Mouse (Mus musculus) T-helper 17 cell (primary cell): Measurements from ENCODE around the gene Large2.

ENCODE experiments used
- in situ Hi-C, 2 experiments: fragments of 300-600 bp; cut with MboI, MseI; formaldehyde crosslinking; loops; 1 replicate in 1 of 2; 2 replicates in 1 of 2; pipeline ENCODE4 v1.15.1; 2025; ENCODE audit warnings: high pct_unique_total_duplicates in 2 of 2

The Large2 gene

DNA sequence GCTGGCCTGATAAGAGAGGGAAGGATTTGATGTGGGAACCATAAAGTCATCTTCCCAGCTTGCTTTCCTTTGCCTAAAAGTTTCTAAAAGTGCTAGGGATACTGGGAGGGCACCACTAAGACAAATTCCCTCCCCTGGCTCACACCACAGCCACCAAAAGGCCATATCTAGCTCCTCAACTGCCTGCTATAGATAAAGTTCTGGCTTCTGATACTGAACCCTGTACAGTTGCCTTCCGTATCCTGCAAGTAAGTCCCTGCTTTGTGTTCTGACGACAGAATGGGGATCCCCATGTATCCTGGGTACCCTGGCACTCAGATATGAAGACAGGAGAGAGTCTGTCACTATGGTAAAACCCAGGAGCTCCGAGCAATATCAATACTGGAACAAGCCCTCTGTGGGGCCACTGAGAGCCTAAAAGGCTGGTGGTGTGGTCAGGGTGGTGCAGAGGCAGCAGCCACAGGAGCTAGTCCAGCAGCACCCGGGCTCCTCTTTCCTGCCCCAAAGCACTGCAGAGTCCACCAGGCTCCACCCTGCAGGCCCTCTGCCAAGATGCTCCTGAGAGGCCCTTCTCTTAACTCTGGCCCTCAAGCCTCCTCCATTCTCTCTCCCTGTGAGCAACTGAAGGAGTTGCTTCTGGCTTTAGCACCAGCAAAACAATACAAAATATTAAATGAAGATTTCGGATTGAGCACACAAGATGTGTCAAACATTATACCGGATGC lies 15.7 kb upstream of the Large2 start:
- in situ Hi-C loops: no loop called here

DNA sequence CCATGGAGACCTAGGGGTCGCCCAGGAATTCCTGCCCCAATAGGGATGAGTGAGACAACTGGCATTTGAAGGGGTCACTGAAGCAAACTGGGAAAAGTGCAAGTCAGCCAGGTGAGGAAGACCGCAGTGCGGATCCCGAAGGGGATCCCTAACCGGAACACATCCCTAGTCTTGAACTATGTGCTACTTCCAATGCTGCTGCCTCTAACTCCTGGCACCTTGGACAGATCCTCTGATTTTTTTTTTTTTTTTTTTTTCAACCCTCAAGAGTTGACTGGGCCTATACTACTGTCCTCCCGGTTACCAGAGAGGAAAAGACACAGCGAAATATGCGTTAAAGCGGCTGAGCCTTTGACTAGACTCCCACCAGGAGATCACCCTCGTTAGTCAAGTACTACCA lies 15.0 kb upstream of the Large2 start:
- in situ Hi-C loops: loop anchor here in 1 of 2 experiments (10.0 kb wide), 1 partner anchor 775 kb away; no protein-coding TSS in a partner anchor

DNA sequence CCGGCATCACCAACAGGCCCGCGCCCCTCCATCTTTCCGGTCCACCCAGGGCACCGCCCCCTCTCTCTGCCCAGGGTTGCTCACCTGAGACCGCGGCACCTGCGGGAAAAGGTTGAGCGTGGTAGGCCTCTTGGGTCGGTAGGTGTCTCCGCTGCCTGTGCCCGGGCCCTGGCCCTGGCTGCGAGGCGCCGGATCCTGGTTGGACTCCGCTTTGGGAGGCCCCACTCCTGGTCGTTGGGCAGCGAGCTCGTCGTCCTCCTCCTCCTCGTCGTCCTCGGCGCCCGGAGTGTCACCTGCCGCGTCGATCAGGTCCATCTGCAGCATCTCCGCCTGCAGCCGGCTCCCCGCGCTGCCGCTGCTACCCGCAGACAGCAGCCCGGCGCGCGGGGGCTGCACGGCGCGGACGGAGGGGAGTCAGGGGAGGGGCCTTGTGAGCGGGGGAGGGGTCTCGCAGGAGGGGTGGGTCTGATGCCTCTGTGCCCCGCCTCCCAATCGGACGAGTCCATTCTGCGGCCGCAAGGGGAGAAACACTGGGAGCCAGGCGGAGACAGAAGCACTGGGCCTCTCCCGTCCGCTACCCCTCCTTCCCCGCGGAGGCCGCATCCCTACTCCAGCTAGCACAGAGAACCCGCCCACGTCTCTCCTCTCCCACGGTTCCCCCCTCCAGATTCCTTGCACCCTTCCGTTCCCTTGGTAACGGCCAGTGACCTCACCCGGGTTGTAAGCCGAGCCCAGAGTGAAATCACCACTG lies 14.4 kb upstream of the Large2 start:
- in situ Hi-C loops: loop anchor here in 1 of 2 experiments (10.0 kb wide), 1 partner anchor 776 kb away; no protein-coding TSS in a partner anchor

DNA sequence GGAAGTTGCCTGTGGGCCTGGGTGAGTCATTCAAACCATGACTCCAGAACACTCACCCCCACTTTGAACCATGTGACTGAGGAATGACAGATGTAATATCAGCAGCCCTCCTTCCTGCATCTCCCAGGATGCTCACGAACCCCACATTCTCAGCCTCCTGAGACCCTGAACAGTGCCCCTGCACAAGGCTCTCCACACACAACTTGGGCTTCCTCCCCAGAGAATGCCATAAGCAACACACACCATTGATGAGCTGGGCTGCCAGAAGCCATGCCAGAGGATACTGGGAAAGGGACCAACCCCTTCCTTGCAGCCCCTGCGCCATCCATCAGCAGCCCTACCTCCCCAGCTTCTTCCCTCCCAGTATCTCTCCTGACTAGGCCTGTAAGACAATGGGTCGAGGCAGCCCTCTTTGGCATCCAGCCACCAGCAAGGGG lies 13.4 kb upstream of the Large2 start:
- in situ Hi-C loops: loop anchor here in 1 of 2 experiments (10.0 kb wide), 1 partner anchor 777 kb away; no protein-coding TSS in a partner anchor

DNA sequence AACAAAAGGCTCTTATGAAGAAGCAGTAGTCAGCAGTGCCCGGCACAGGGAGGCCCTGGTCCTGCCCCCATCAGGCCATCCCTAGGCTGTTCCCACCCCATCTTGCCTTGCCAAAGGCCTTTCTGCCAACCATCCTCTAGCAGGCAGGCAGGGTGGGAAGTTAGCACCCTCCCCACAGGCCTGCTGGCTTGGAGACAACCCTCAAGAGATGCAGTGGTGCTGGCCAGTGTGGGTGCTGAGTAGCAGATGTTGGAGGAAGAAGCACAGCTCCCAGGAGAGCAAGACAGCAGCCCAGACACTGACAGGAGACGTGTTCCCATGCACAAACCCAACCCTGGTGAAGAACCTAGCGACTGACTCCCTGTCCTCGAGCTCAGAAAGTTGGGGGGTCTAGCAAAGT lies 13.0 kb upstream of the Large2 start:
- in situ Hi-C loops: loop anchor here in 1 of 2 experiments (10.0 kb wide), 1 partner anchor 777 kb away; no protein-coding TSS in a partner anchor

DNA sequence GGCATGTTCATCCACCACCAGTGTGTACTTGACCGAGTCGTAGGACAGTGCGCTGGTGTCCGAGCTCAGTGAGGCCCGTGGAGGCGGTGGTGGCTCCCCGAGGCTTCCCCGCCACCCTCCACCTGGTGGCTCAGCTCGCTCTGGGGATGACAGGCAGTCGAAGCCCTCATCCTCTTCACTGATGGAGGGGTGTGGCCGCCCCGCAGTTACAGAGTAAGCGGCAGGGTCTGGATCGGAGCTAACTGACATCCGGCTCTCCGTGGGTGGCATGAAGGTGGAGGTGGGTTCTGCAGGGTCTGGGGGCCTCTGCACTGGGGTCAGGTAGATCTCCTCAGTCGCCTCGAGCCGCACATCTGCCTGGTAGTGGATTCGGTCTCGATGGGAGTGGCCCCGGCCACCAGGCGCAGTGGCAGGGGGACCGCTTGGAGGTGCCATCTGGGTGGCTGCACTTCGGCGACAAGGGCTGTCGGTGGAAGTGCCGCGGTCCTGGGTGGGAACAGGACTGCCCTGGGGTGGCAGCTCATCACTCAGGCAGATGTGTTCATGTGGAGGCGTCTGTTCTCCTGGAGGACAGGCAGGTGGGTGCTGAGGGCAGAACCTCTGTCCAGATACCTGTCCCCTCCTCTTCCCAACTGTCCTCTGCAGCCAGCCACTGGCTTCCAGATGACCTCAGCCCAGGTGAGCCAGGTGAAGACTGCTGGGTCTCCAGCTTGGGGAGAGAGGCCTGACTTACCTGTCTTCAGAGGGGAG lies 12.3 kb upstream of the Large2 start:
- in situ Hi-C loops: loop anchor here in 1 of 2 experiments (10.0 kb wide), 1 partner anchor 778 kb away; no protein-coding TSS in a partner anchor

DNA sequence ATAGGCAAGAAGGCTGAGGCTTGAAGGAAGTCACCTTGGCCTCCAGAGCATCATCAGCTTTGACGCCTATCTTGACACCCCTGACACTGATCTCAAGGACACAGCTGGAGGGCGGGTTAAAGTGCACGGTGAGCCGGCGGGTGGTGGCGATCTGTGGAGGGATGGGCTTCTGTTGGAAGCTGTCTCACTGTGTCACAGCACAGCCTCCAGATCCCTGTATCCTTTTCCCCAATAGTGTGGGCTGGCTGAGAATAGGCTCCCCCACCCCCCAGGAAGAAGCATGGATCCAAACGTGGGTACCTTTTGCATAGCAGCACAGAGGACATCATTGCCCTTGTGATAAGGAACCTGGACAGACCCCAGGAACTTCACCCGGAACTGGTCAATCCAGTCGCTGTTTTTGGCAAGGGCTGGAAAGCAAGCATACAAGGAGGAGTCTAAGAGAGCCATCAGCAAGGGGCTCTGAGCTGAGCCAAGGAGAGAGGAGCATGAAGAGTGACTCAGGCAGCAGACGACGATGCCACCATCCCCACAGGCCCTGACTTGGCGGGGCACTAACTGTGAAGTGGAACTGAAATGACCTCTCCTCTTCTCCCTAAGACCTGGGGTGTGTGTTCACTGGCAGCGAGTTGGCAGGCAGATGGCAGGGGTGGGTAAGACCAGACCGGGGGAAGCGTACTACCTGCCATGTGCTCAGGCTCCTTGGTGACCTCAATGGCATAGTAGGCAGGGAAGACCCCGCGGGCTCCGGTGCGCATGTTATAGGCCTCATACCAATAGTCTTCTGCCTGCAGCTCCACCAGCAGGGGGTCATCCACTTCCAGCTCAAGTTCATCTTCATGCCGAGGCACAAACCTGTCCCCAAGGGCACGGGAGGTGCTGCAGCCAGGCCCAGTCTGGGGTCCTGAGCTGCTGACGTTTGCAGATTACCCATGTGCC lies 10.7 kb upstream of the Large2 start:
- in situ Hi-C loops: loop anchor here in 1 of 2 experiments (10.0 kb wide), 1 partner anchor 779 kb away; no protein-coding TSS in a partner anchor

DNA sequence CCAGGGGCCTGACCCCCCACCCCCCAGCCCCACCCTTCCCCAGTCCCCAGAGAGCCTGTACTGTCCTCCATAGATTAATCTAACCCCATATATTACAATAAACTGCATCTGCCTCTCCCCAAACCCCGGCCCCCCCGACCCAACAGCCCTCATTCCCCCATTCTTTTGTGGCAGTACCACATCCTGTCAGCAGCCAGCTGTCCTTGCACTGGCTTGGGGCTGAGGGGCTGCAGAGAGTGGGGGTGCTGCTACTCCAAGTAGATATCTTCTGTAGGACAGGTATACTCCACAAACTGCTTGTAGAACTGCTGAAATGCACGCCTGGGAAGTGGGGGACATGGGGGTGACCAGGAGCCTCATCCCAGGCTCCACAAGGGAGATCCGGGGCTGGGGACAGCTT lies 9.4 kb upstream of the Large2 start:
- in situ Hi-C loops: loop anchor here in 1 of 2 experiments (10.0 kb wide), 1 partner anchor 781 kb away; no protein-coding TSS in a partner anchor

DNA sequence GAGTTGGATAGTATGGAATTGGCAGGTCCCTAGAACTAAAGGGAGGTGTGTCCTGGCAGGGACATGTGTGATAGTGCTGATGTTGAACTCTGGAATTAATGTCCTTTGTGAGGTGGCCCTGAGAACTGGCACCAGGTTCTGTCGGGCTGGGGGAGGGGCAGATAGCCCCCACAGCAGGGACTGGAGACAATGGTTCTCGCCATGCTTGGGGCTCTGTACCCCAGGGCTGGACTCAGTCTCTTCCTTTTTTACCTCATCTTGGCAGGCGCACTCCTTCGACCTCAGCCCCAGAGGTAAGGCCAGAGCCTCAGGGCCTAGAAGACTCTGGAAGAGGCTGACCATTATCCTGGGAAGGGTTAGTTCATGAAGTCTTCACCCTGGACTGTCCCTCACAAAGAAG lies 8.1 kb upstream of the Large2 start:
- in situ Hi-C loops: loop anchor here in 1 of 2 experiments (10.0 kb wide), 1 partner anchor 782 kb away; no protein-coding TSS in a partner anchor

DNA sequence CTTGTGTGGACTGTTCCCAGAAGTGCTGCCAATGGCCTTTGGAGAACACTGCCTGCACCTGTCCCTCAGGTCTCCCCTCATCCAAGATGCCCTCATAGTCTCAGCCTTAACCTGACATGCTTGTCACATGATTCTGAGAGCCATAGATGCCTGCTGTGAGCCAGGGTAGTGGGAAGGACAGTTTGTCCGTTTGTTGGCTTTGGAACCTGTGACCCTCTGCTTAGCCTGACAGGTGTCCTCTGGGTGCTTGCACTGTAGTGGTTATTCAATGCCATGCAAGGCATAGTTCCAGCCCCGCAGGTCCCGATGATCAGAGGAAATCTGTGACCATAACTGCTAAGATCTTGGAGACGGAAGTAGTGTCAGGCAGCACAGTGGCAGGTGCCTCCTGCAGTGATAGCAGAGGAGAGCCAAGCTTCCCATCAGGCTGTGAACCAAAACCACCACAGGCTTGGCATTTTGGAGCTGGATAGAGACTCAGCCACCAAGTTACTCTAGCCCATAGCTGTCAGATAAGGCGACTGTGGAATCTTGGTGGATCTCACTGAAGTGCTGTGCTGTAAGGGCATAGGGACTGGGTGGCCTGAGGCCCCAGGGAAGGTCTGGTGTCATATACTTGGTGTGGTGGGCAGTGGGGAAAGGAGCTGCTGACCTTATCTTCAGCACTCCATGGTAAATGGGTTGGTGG lies 7.4 kb upstream of the Large2 start, which contains the start of gene 1700029I15Rik:
TSS of gene 1700029I15Rik (plus strand) at position 638 of the 688 bp plus-strand sequence.
- in situ Hi-C loops: loop anchor here in 1 of 2 experiments (10.0 kb wide), 1 partner anchor 783 kb away; no protein-coding TSS in a partner anchor

DNA sequence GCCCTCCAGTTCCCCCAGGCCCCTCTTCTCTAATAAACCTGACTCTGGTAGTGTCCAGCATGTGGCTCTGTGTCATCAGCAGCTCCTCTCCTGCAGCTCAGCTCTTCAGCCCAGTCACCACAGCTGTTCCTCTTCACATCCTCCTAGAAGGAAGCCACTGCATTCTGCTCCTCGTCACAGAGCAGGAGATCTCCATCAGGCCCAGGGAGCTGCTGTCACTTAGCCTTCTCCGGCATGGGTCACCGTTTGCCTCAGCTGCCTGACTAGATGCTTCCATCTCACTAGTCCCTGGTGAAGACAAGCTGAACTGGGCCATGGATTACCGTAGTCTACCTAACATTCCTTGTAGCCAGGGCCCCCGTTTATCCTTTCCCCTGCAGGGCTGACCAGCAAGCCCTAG lies 6.5 kb upstream of the Large2 start:
- in situ Hi-C loops: loop anchor here in 1 of 2 experiments (10.0 kb wide), 1 partner anchor 784 kb away; no protein-coding TSS in a partner anchor

DNA sequence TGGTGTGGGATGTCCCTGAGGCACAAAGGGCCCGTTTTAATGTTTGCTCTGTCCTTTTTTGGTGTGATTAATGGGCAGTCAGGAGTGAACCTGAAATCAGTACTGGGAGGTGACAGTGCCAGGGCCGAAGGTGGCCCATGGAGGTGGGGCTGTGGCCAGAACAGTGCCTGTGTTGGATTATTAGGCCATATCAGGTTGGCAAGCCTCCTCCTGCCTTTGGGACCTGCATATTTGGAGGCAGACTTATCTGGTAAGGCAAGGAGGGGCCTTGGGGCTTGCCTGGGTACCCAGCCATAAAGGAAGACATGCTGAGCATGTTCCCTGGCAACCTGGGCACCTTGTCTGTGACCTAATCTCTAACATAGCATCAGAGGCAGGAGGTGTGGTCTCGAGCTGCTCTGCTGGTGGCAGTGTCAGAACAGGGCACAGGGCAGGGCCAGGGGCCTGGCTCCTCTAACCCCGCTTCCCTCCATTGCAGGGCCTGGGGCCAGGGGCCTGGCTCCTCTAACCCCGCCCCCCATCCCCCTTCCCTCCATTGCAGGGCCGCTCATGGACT lies 5.9 kb upstream of the Large2 start:
- in situ Hi-C loops: loop anchor here in 1 of 2 experiments (10.0 kb wide), 1 partner anchor 784 kb away; no protein-coding TSS in a partner anchor

DNA sequence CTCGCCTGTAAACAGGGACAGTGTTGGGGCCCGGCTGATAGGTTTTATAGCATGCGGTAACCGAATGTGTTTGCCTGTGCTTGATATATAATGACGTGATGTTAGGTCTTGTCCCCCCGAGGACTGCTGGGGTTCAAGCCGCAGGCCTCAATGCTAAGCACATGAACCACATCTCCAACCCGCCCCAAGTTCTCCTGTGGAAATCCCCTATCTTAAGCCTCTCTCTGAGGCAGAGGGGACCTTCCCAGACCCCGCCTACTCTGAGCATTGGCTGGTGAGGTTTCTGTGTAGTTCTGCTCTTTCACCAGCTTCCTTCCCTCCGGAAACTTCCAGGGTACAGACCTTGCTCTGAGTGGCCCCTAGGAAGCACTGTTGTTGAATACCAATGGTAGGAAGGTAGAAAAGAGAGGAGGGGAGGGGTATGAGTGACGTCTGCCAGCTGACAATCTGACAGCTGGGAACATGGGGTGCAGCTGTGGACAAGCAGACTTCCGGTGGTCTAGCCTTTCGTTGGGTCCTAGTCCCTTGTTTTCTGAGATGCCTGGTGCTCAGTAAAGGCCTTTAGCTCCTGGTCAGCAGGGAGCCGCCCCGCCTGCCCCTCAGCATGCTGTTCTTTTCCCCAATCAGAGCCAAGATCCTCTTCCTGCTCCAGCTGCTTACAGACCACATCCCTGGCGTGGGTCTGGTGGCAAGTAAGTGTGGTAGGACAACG lies 5.3 kb upstream of the Large2 start:
- in situ Hi-C loops: loop anchor here (10.0 kb wide), 2 partner anchors 55 to 785 kb away; partner anchors contain the start of gene Cry2 (in 1 of the 2)

DNA sequence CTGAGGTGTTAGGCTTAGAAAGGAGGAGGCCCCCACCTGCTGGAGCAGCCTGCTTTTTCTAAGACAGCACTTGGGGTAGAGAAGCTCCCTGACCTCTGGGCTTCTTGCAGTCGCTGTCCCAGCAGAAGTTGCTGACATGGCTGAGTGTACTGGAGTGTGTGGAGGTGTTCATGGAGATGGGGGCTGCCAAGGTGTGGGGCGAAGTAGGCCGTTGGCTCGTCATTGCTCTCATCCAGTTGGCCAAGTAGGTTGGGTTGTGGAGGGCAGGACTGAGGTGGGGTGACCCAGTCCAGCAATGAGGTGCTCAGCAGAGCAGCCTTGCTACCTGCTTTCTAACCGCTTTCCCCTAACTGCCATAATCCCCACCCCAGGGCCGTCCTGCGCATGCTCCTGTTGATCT lies 2.7 kb upstream of the Large2 start:
- in situ Hi-C loops: loop anchor here in 1 of 2 experiments (10.0 kb wide), 1 partner anchor 57 kb away; the partner anchor contains the start of gene Cry2

DNA sequence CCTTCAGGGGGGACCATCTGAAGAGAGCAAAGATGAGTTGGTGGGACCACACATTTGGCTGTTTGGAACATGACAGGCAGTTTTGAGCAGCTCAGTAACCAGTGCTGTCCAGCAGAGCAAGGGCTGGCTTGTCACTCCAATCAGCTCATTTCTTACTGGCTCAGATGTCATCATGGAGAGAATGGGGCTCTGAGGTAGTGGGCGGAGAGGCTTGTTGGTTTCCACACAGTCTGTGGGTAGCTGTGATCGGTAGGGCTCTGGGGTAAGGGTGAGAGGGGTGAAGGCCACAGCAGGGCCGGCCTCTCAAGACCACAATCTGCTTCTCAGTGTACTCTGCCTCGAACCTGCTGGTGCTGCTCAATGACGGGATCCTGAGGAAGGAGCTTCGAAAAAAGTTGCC lies 1.6 kb upstream of the Large2 start:
- in situ Hi-C loops: loop anchor here in 1 of 2 experiments (10.0 kb wide), 1 partner anchor 59 kb away; the partner anchor contains the start of gene Cry2

DNA sequence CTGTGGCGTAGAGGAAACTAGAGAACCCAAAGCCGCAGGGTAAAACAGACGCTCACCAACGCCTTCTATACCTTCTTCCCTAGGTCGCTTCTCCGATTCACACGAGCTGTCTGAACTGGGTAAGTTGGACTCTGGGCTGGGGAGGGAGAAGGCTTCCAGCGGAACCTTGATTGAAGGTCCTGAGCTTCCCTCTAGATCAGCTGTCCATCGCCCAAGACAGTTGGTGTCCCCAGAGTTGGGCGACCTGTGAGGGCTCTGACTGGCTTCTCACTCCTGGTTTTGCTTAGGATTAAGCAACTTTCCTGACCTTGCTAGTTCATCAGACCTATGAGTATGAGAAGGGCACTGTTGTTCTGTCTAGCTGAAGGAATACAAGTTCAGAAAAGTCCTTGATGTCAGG lies 1.1 kb upstream of the Large2 start:
- in situ Hi-C loops: loop anchor here in 1 of 2 experiments (10.0 kb wide), 1 partner anchor 59 kb away; the partner anchor contains the start of gene Cry2

DNA sequence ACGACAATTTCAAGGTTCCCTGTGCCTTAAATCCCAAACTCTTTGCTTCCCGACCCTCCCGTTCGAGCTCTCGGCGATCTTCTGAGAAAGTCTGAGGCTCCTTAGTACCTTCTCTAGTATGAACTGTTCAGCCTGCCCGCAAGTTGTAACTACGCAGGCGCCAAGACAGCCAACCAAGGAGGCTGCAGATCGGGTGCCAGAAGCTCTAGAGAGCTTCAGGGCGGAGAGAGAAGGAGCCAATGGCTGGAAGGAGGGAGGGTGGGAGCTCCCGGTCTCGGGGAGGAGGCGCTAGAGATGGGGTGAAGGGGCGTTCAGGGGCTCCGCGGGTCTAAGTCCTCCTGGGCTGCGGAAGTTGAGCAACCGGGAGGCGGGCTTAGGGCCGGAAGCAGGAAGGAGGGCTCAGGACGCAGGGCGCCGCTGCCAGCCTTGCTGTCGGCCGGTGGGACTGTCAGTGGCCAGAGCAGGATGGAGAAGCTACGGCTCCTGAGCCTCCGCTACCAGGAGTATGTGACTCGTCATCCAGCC lies 492 bp upstream of the Large2 start:
- in situ Hi-C loops: loop anchor here in 1 of 2 experiments (10.0 kb wide), 1 partner anchor 60 kb away; the partner anchor contains the start of gene Cry2

DNA sequence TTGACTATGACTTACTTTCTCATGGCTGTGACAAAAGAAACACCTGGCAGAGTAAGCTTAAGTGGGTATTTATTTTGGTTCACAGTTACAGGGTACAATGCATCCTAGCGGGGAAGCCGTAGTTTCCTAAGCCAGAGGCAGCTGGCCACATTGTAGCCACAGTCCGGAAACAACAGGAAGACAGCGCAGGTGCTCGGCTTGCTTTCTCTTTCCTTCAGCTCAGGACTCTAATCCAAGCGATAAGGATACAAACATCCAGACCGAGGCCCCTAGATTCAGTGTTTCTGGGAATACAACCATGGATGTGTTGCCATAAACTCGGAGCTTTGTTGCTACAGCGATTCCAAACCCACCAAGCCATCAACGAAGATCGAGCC lies 1.2 kb downstream of the Large2 start:
- in situ Hi-C loops: loop anchor here (5.0 to 10.0 kb wide), 2 partner anchors 59 to 61 kb away; partner anchors contain the start of gene Cry2 (in 2 of the 2)
